Mouse (Mus musculus): Measurements from ENCODE around the gene Eef1a2. TPM values are rescaled to one million over a fixed set of nuclear protein-coding genes. Genes with fewer than 3 reads are reported as not detected.
"Not testable (repeated sequence)": the region's sequence is repeated elsewhere in the genome, so short reads cannot be mapped to it uniquely, and the experiment has no call there.

Eef1a2 gene
- total RNA-seq (2022) = 1,000 to 10,000 TPM in 3 of 4 experiments, 100 to 1,000 TPM in 1; 995 to 1,073 (median 1,037) TPM

DNA sequence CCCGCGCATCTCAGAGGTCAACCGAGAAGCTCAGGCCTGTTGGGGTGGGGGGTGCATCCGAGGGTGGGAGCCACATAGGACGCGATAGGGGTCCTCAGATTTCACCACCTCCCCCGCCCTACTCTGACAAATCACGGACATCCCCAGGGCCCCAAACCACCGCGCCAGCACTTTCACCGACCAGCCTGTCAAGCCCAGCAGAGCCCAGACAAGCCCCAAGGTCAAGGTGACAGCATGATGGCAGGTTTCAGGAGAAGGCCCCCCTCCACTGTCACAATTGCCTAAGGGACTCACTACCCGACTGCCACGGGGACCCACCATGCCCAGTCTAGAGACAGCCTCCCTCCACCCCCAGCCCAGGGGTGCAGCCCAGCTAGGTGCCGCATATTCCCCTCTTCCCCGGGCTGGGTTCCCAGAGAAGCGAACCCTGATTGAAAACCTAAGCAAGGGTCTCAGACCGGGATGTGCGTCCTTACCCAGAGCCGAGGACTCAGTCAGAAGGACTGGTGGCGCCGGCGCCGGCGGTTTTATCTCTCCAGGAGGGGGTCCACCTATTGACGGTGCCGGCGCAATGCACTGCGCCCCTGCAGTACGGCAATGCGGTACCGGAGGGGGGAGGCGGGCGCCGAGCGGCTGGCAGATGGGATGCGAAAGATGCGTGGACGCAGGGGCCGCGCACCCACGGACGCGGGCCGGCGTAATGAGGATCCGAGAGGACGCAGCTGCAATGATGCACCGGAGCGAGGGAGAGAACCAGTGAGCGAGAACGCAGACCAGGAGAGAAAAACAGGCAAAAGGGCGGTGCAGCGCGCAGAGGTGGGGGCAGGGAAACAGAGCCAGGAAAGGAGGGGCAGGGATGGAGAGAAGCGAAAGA, at the start of gene Eef1a2:
Eef1a2 (minus strand) TSS at position 767 of the 874 bp plus-strand sequence.
- peak; percentile 84 for DNase-seq (ENCODE audit: low spot score in 2 of 2)

DNA sequence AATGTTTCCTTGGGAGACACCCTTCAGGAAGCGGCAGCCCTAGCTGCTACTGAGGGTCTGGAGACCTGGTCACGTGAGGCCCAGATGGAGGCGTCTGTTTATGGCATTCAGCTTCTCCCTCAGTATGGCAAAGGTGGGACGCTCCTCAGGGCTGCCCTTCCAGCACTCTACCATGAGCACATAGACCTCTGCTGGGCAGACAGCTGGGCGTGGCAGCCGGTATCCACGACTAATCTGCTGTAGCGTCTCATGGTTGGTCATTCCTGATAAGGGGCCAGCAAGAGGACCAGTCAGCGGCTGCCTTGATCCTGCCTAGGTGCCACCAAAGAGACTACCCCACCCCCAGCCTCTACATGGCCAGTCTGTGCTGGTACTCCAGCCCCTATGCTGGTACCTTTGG, 49.3 kb upstream of the Eef1a2 start:
- no peak for DNase-seq (ENCODE audit: low spot score in 2 of 2)

DNA sequence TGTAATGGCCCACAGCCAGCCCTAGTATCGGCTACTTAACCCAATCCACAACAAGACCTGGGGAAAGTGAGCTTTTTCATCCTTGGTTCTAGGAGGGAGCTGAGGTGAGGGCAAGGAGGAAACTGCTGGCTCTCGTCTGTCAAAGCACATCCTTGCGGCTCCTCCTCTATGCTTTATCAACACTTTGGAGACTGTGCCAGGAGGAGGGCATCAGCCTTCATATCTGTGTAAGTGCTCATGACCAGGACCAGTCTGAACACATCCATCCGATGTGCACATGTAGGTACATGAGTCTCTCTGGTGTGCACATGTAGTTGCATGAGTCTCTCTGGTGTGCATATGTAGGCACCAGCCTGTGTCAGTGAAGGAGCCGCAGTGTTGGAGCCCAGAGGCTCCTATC, 48.9 kb upstream of the Eef1a2 start:
- DNase-seq (ENCODE audit: low spot score in 2 of 2) = no peak

DNA sequence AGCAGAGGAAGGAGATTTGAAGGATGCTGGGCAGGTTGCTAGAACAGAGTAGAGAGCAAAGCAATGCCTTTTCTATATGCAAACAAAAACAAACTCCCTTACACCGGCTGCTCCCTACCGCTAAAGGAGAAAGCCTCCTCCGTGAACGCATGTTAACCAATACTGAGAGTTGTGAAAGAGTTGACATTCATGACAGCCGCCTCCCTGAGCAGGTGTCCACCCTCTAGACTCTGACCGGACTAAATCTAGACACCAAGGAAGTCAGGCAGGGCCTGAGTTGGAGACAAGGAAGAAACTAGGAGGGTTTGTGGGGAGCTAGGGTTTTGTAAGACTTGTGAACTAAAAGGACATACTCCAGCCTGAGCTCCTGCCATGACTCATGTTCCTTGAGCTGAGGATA, 46.1 kb upstream of the Eef1a2 start:
- DNase-seq (ENCODE audit: low spot score in 2 of 2) = no peak

DNA sequence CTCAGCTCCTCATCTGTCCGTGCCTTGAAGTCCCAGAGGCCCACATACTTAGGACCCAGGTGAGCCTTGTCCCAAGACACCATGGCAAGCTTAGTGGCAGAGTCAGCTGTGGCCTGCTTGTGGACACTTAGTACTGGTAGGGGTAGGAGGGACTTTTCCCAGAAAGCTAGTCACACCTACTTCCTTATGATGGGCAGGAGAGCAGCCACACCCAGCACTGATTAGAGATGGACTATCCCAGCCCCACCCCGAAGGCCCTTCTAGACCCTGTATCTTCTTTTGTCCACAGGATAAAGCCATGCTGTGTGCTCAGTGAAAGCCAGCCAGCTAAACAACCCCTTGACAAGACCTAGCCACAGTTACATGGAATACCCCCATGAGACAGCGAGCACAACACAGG, 45.6 kb upstream of the Eef1a2 start, which contains the start of gene Ptk6:
Ptk6 (minus strand) TSS at position 368 of the 400 bp plus-strand sequence.
- no peak for DNase-seq (ENCODE audit: low spot score in 2 of 2)

DNA sequence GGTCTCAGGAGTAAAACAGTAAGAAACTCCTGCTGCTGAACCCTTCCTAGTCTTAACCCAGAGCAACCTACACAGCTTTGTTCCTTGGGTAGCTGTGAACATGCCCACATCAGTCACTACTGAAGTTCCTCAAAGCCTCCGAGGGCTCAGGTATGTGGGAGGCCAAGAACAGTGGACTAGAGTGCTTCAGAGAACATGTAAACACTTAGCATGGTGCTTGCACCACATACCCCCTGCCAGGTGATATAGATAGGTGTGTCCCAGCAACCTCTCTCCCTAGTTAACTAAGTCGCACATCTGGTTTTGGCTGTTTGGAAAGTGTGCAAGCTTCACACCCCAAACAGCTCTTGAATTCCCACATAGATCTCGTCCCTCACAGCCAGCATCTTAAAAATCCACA, 44.8 kb upstream of the Eef1a2 start:
- DNase-seq (ENCODE audit: low spot score in 2 of 2) = no peak

DNA sequence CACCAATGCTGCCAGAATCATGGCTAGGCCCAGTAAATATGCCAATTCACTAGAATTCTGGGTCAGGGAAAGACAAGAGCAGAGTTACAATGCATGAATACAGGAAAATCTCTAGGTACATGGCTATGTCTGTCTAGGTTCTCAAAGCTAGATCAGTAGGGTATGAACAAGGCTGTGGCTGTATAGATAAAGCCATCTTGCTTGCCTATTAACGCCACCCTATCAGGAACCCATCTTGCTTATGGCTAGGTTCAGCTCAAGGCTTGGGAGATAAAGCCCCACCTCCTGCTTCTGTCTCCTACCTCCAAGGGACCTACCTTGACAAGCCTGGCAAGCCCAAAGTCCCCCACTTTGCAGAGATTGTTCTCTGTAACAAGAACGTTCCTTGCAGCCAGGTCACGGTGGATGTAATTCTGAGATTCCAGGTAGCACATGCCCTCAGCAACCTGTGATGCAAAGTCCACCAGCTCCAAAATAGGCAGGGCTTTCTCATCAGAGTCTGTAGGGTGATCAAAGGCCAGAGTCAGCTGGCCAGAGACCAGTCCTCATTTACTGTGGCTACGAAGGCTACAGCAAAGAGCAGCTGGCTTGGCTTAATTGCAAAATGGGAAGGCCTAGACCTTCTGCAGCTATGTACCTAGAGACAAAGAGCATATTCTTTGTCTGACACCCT, 40.0 kb upstream of the Eef1a2 start:
- DNase-seq (ENCODE audit: low spot score in 2 of 2) = no peak

DNA sequence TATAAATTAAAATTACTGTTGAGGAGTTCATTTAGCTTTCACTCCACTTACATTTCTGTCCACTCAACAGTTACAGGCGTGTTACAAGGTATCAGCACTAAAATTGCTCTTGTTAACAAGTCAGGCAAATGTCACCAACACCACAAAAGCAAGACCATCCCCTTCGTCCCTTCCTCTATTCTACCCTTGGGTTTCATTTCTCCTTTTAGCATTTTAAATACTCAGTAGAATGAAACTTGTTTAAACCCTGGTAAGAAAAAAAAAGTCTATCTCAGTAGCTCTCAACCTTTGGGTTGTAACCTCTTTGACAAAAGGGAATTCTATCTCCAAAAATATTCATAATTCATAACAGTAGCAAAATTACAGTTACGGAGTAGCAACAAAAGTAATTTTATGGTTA, 36.2 kb upstream of the Eef1a2 start:
- DNase-seq (ENCODE audit: low spot score in 2 of 2) = no peak

DNA sequence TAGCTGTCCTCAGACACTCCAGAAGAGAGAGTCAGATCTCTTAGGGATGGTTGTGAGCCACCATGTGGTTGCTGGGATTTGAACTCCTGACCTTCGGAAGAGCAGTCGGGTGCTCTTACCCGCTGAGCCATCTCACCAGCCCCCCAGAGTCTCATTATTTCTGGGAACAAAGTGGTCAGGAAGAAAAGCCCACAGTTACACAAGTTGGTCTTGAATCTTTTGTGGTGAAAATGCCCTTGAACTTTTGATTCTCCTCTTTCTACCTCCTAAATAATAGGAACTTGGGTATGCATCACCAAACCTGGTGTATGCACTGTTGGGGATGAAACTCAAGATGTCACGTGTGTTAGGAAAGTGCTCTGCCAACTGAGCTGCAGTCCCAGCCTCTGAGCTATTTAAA, 35.1 kb upstream of the Eef1a2 start:
- DNase-seq (ENCODE audit: low spot score in 2 of 2) = no peak

DNA sequence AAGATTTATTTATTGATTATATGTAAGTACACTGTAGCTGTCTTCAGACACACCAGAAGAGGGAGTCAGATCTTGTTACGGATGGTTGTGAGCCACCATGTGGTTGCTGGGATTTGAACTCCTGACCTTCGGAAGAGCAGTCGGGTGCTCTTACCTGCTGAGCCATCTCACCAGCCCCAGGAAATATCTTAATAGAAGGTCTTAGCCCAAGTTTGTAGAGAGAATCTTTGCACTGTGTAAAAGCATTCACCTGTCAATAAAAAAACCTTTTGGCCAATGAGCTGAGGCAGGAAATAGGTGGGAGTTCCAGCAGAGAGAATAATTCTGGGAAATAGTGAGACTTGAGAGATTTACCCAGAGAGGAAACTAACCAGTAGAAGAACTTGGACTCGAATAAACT, 34.6 kb upstream of the Eef1a2 start:
- DNase-seq (ENCODE audit: low spot score in 2 of 2) = not testable (repeated sequence)

DNA sequence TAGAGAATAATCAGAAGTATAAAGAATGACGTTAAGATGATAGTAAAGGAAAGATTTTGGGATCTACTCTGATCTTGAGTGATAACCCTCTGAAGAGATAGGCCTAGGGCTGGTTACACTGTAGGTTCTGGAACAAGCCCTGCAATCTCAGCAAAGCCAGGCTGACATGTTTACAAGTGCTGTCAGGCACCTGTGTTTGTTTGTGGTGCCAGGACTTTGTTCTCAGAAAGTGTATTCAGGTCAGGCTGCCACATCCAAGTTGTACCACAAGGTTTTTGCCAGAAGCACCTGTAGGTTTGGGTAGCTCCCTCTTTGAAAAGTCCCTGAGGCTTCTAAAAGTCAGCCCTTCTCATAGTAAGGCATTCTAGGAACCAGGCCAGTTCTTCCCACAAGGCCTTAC, 32.5 kb upstream of the Eef1a2 start:
- DNase-seq (ENCODE audit: low spot score in 2 of 2) = no peak

DNA sequence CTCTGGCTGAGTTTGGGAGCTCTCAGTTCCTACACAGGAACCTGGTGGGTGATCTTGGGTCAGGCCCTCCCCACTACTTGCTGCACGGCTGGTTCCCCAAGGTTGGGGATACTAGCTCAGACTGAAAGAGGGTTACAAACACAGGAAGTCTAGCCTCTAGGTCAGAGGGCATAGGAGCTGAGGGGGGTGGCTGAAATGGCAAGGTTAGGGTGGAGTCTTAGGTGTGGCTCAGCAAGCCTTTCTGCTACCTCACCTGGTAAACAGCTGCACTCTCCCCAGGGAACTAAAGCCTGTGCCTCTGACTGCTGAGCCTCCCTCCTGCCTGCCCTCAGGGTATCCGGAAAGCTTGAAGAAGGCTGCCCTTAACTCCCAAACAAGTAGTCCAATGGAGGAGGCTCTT, 31.9 kb upstream of the Eef1a2 start:
- DNase-seq (ENCODE audit: low spot score in 2 of 2) = no peak

DNA sequence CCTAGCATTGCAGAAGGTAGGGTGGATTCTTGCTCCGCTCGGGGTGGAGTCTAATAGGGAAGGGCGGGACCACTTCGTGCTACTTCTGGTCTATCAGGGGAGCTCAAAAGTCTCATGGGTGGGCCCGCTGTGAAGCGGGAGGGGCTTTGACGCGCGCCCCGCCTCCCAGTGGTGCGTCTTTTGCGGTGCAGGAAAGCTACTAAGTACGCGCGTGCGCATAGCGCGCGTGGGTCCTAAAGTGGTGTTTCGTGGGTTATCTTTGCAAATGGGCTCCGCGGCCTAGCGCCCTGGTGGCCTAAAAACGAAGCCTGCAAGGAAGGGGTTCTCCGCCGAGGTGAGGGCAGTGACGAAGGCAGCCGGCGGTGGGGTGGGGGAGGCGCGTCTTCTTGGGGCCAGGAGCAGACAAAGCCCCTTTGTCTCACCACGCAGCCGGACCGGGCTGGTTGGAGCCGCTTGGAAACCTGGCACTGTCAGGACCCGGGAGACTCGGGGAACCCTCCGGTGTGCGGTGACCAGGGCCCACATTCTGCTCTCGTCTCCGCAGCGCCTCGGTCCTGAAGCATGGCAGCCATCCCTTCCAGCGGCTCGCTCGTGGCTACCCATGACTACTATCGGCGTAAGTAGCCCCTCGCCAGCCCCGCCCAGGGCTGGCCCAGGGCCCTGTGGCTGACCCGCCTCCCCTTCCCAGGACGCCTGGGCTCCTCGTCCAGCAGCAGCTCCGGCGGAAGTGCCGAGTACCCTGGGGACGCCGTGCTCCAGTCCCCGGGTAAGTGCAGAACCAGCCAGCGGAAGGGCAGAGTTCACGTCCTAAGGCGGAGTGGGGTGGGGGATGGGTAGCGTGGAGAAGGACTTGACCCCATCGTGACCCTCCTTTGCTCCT, 30.5 kb upstream of the Eef1a2 start, which contains the start of gene Ppdpf:
Ppdpf (plus strand) TSS at position 127 of the 880 bp plus-strand sequence.
- DNase-seq (ENCODE audit: low spot score in 2 of 2) = peak; percentile 91 to 94

DNA sequence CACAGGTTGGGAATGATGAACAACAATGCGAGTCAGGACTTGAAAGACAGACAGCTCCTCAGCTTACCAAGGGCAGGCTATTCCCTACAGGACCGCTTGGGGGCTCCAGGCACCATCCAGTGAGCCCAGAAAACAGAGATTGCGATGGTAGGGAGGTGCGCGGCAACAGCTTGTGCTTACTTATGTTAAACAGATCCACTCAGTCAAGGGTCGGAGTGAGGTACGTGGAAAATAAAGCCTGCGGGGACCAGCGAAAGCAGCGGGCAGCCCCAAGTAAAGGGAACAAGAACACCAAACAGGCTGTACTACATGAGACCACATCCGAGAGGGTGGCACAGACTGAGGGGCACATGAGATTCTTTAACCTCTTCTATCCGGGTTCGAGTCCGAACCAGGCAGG, 29.8 kb upstream of the Eef1a2 start:
- peak; percentile 79 to 92 for DNase-seq (ENCODE audit: low spot score in 2 of 2)

DNA sequence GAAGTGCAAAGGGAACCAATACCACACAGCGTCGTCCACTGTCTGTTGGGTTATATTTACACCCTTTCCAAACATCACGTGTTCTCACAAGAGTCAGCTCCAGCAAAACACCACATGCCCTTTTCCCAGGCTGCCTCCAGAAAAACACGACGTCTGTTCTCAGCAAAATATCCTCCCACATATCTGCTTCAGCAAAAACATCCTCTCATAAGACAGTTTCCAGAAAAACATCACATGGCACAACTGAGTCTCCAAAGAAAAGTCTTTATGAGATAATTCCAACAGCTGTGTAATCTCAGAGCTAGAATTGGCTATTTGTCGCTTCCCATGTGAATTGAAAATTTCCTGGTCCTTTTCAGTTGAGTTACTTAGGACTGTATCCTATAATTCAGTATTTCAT, 24.1 kb upstream of the Eef1a2 start:
- peak in 1 of 2 experiments; percentile 20 for DNase-seq (ENCODE audit: low spot score in 2 of 2)

DNA sequence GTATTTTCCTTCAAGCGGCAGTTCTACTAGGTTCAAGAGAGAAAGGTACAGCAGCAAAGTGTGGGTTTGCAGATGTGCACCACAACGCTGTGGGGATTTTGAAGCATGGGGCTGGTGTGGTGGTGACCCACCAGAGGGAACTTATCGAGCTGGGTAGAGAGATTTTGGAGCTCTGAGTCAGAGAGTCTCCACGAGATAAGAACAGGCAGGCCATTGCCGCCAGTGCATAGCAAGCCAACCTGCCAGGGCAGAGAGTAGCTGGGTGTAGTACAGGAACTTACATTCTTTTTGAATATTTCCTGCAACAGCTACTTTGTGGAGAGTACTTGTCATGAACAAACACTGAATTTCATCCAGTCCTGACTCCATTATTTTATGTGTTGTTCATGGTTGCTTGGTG, 21.7 kb upstream of the Eef1a2 start:
- no peak for DNase-seq (ENCODE audit: low spot score in 2 of 2)

DNA sequence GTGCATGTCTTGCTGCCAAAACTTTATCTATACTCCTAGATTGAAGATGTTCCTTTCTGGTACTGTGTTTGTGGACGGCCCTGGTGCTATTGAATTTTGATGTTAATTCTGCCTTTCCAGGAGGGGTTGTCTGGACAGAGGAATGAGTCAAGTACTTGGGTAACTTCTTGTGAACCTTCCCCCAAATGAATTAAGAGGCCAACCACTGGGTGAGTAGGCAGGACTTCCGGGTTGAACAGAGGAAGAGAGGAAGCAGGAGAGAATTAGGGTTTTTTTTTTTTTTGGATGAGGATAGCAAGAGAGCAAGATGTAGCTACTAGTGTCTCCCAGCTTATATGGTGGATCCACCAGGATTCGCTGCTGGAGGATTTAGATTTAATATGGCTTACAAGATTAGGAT, 21.2 kb upstream of the Eef1a2 start:
- no peak for DNase-seq (ENCODE audit: low spot score in 2 of 2)

DNA sequence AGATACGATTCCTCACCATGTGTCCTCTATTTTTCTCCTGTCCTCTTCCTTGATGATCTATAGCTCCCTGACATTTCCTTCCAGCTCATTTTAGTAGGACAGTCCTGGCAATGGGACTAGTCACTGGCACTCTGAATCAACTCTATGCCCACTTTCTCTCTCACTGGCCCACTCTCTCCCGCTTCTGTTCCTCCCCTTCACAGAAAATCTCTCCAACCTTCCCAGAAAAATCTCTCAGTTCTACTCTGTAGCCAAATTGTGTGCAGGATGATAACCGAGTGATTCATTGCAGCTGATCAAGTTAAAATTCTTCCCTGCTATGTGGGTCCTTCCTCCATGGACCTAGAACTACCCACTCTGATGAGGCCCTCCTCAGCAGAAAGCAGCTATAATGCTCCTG, 17.8 kb upstream of the Eef1a2 start:
- no peak for DNase-seq (ENCODE audit: low spot score in 2 of 2)

DNA sequence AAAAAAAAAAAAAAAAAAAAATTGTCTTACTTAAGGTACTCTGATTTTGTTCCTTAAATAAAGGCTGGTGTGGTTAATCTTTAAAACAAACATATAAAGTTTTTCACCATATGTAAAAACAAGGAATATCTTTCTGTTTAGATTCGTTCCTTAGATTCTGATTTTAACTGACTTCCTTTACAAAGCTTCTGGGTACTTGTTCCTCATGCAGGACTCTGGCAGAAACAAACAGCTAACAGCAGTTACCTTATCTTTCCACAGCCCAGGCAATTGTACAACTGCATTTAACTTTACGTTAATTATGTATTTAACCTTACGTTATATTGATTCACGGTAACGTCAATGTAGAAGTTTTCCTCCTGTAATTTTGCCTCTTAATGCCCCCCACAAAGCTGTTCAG, 9.7 kb upstream of the Eef1a2 start:
- no peak for DNase-seq (ENCODE audit: low spot score in 2 of 2)

DNA sequence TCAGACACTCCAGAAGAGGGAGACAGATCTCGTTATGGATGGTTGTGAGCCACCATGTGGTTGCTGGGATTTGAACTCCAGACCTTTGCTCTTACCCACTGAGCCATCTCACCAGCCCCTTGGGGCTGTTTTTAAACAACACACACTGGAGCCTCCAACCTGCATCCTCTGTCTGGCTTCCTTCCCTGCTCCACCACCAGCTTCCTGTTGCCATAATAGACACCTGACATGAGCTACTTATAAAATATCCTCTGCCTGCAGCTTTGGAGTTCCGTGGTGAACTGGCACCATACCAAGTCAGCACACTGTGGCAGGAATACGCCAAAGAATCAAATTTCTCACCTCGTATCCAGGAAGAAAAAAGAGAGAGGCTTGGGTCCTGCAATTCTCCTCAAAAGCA, 4.0 kb upstream of the Eef1a2 start:
- no peak for DNase-seq (ENCODE audit: low spot score in 2 of 2)

DNA sequence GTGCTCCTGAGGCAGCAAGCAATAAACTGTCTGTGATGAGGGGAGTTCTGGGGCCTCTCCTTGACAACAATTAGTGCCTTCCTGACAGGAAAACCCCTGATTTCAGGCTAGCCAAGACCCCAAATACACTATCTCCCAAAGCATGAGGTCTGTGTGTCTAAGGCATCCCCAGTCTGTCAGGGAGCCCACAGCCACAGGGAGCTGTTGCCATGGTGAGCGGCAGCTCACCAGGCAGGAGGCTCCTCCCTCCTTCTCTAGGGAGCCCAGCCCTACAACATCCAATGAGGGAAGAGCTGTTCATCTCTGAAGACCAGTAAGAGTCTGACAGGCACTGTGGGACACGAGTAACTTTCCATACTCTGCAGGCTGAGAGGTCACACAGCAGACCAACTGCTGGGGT, 3.0 kb upstream of the Eef1a2 start:
- DNase-seq (ENCODE audit: low spot score in 2 of 2) = peak; percentile 73 to 75

DNA sequence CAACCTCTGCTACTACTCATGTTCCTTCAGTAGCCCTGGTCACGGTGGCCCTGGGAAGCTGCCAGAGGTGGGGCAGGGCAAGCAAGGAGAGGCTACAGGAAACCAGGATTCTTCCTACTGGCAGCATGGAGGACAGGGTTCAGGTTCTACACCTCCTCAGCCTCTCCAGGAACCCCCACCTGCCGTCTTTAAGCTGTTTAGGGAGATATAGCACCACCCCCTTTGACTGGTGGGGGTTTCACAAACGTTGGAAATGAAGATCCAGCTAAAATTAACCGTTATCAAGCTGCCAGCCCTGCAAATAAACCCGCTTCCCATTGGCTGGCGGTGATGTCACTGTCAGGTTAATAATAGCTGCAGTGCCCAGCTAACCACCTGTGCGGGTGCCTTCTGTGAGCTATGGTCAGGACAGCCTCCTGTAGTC, 2.3 kb upstream of the Eef1a2 start:
- peak; percentile 72 to 77 for DNase-seq (ENCODE audit: low spot score in 2 of 2)
